Mouse (Mus musculus): Measurements from ENCODE around the gene Lamb3.

DNA sequence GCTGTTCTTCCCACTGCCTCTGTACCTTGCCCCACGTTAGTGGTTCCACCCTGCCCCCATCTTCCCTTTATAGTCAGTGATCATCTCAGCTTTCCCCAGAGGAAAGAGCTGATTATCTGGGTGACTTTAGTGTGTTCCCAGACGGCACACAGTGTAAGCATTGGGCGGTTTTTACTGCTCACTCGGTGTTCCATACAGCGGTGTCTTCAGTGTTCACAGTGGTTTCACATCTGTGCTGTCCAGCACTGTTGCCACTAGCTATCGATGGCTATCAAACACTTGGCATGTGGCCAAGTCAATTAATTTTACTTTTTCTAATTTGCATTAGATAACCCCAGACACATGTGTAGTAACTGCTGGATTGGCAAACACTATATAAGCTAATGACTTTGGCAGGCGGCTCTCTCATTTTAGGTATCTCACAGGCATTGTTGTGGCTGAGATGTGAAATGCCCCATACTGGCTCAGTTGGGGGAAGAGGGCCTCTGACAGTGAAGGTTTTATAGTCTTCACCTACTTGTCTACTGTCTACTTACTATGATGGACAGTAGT lies 76.8 kb downstream of the Lamb3 start:
- TF ChIP-seq CTCF (IDR thresholded peaks at IDR 0.05) = no peak
- TF ChIP-seq EP300 (IDR thresholded peaks at IDR 0.05) = no peak

All from lung, postnatal 0 days (tissue).